Mouse (Mus musculus) C2C12 (cell line): ENCODE measurements around the gene Izumo2. TPM values are rescaled to one million over a fixed set of nuclear protein-coding genes. Genes with fewer than 3 reads are reported as not detected.

ENCODE experiments used
- H3K27me3 ChIP-seq: one replicate; pipeline ENCODE4 v1.6.1; 2011; ENCODE audit not compliant: control insufficient read depth, insufficient read depth, insufficient read length
- H3K36me3 ChIP-seq: one replicate; pipeline ENCODE4 v1.6.1; 2011; ENCODE audit not compliant: control insufficient read depth, insufficient read depth
- H3K4me3 ChIP-seq: one replicate; pipeline ENCODE4 v1.5.1; 2011; ENCODE audit warnings: mild to moderate bottlenecking, control low read depth; ENCODE audit not compliant: poor library complexity, insufficient read depth, severe bottlenecking
- H3K79me2 ChIP-seq: one replicate; pipeline ENCODE4 v1.6.1; 2011; ENCODE audit not compliant: control insufficient read depth, insufficient read depth
- H3K79me3 ChIP-seq: one replicate; pipeline ENCODE4 v1.6.1; 2011; ENCODE audit warnings: low read depth, control low read depth
- H3ac ChIP-seq: one replicate; pipeline ENCODE3; 2011; ENCODE audit warnings: low read depth; ENCODE audit not compliant: control insufficient read depth, insufficient read length
- CEBPB ChIP-seq: IDR thresholded peaks from one replicate; pipeline ENCODE4 v1.6.1; 2011; ENCODE audit warnings: low read depth, mild to moderate bottlenecking, control low read depth, moderate library complexity
- CTCF ChIP-seq: IDR thresholded peaks from one replicate; pipeline ENCODE4 v1.5.1; 2011; ENCODE audit not compliant: control insufficient read depth, insufficient read depth, insufficient read length
- FOSL1 ChIP-seq: IDR thresholded peaks from one replicate; pipeline ENCODE4 v1.8.0; 2011; ENCODE audit warnings: mild to moderate bottlenecking, low read length; ENCODE audit not compliant: poor library complexity, insufficient read depth, severe bottlenecking
- MAX ChIP-seq: IDR thresholded peaks from one replicate; pipeline ENCODE4 v1.6.1; 2011; ENCODE audit warnings: mild to moderate bottlenecking, control low read depth
- MYOD1 ChIP-seq: IDR thresholded peaks from one replicate; pipeline ENCODE4 v1.6.1; 2011; ENCODE audit warnings: low read depth; ENCODE audit not compliant: control insufficient read depth, insufficient read length
- MYOG ChIP-seq: IDR thresholded peaks from one replicate; pipeline ENCODE4 v1.6.1; 2011; ENCODE audit not compliant: control insufficient read depth, insufficient read length; ENCODE audit errors: extremely low read depth
- USF1 ChIP-seq: IDR thresholded peaks from one replicate; pipeline ENCODE4 v1.6.1; 2011; ENCODE audit warnings: low read depth, mild to moderate bottlenecking, control low read depth, moderate library complexity
- polyA plus RNA-seq: library from polyadenylated mRNA; unstranded; fragments of >200 nt; fragmentation: generic; extraction: Trizol; gene quantifications from one replicate; pipeline ENCODE4 v1.2.1, GENCODE M21; 2012; ENCODE audit warnings: missing spikeins

Gene Izumo2
- polyA plus RNA-seq, 1 experiment: not detected

- H3K79me2 ChIP-seq: no peaks in the 10 kb centered on the region
- H3K36me3 ChIP-seq: peaks cover 32% of the 10 kb centered on the region
- no peak for TF ChIP-seq FOSL1
- no peak for TF ChIP-seq CEBPB
- TF ChIP-seq MYOD1: no peak
- TF ChIP-seq MYOG: no peak
- TF ChIP-seq USF1: no peak
- no peak for TF ChIP-seq CTCF
- no peak for TF ChIP-seq MAX
- no peaks in the 10 kb centered on the region for H3K79me3 ChIP-seq
- H3ac ChIP-seq: no peak overlapping the region
- H3K27me3 ChIP-seq: no peaks in the 10 kb centered on the region
- H3K4me3 ChIP-seq: no peak overlapping the region
These were observed 48.6 kb downstream of the Izumo2 start for GRCm38 (mm10) chr7:44757164-44757563.

GRCm38 (mm10) chr7:44760366-44760765, 51.8 kb downstream of the Izumo2 start:
- Histone ChIP-seq H3K27me3 (no peaks in the 10 kb centered on the region), H3K79me2 (no peaks in the 10 kb centered on the region), H3ac (no peak overlapping the region), H3K4me3 (no peak overlapping the region), H3K36me3 (peaks cover 6% of the 10 kb centered on the region), H3K79me3 (no peaks in the 10 kb centered on the region)
- no peak for TF ChIP-seq USF1
- no peak for TF ChIP-seq FOSL1
- TF ChIP-seq CEBPB: no peak
- no peak for TF ChIP-seq CTCF
- TF ChIP-seq MYOD1: no peak
- no peak for TF ChIP-seq MAX
- TF ChIP-seq MYOG: no peak

- peaks cover 5% of the 10 kb centered on the region for H3K36me3 ChIP-seq
These were observed 59.6 kb downstream of the Izumo2 start for GRCm38 (mm10) chr7:44768129-44768528.

More at GRCm38 (mm10) chr7:44768129-44768528, 59.6 kb downstream of the Izumo2 start:
- Histone ChIP-seq H3K4me3 (no peak overlapping the region), H3K27me3 (no peaks in the 10 kb centered on the region), H3K79me3 (no peaks in the 10 kb centered on the region), H3K79me2 (no peaks in the 10 kb centered on the region), H3ac (no peak overlapping the region)
- no peak for TF ChIP-seq USF1
- no peak for TF ChIP-seq MYOD1
- no peak for TF ChIP-seq MYOG
- TF ChIP-seq CTCF: no peak

Other genes with a start within 250 kb of the Izumo2 start
- gene Aspdh, start 243.4 kb upstream of the Izumo2 start, polyA plus RNA-seq: not detected
- 77.5 TPM for gene Josd2, start 240.8 kb upstream of the Izumo2 start, polyA plus RNA-seq
- gene Emc10, start 212.2 kb upstream of the Izumo2 start, polyA plus RNA-seq: 93.5 TPM
- gene Fam71e1, start 212.2 kb upstream of the Izumo2 start, polyA plus RNA-seq: 0.95 TPM
- not detected for gene Mybpc2, start 184.1 kb upstream of the Izumo2 start, polyA plus RNA-seq
- 0.01 TPM for gene Spib, start 176.7 kb upstream of the Izumo2 start, polyA plus RNA-seq
- 66.1 TPM for gene Pold1, start 159.9 kb upstream of the Izumo2 start, polyA plus RNA-seq
- gene Nr1h2, start 154.8 kb upstream of the Izumo2 start, polyA plus RNA-seq: 61.0 TPM
- not detected for gene Napsa, start 136.4 kb upstream of the Izumo2 start, polyA plus RNA-seq
- gene Kcnc3, start 118.1 kb upstream of the Izumo2 start, polyA plus RNA-seq: 0.26 TPM
- 0.01 TPM for gene Myh14, start 37.9 kb upstream of the Izumo2 start, polyA plus RNA-seq
- 20.0 TPM for gene Vrk3, start 39.7 kb downstream of the Izumo2 start, polyA plus RNA-seq
- 0.29 TPM for gene Zfp473, start 42.3 kb downstream of the Izumo2 start, polyA plus RNA-seq
- 102 TPM for gene Nup62, start 107.3 kb downstream of the Izumo2 start, polyA plus RNA-seq
- 0.63 TPM for gene Il4i1, start 107.6 kb downstream of the Izumo2 start, polyA plus RNA-seq
- gene Atf5, start 107.9 kb downstream of the Izumo2 start, polyA plus RNA-seq: 290 TPM
- 208 TPM for gene Akt1s1, start 140.2 kb downstream of the Izumo2 start, polyA plus RNA-seq
- gene Tbc1d17, start 140.3 kb downstream of the Izumo2 start, polyA plus RNA-seq: 38.4 TPM
- 32.0 TPM for gene Pnkp, start 148.4 kb downstream of the Izumo2 start, polyA plus RNA-seq
- 221 TPM for gene Ptov1, start 161.0 kb downstream of the Izumo2 start, polyA plus RNA-seq
- 43.9 TPM for gene Med25, start 184.0 kb downstream of the Izumo2 start, polyA plus RNA-seq
- 9.8 TPM for gene Fuz, start 187.3 kb downstream of the Izumo2 start, polyA plus RNA-seq
- 129 TPM for gene Ap2a1, start 220.8 kb downstream of the Izumo2 start, polyA plus RNA-seq
- gene Tsks, start 234.5 kb downstream of the Izumo2 start, polyA plus RNA-seq: 0.04 TPM